Mouse (Mus musculus): ENCODE measurements around the gene Slain2. TPM values are rescaled to one million over a fixed set of nuclear protein-coding genes. Genes with fewer than 3 reads are reported as not detected.

Gene Slain2
- polyA plus RNA-seq, 1 experiment from 2014 or later, result 17.5 TPM

Other genes starting within 250 kb of the Slain2 start
- 0.07 TPM in 1 of 2 replicates, not detected in the other for gene Txk, start 161.5 kb upstream of the Slain2 start, polyA plus RNA-seq (2015; fragmentation: Nextera tagmentation; extraction: Ambion mirVana)
- gene Tec, start 45.8 kb upstream of the Slain2 start, polyA plus RNA-seq (2015; fragmentation: Nextera tagmentation; extraction: Ambion mirVana), result 4.0 and 5.1 TPM in 2 replicates
- not detected in 2 replicates for gene Gm10135, start 60.4 kb downstream of the Slain2 start, polyA plus RNA-seq (2015; fragmentation: Nextera tagmentation; extraction: Ambion mirVana)
- gene Slc10a4, start 92.6 kb downstream of the Slain2 start, polyA plus RNA-seq (2015; fragmentation: Nextera tagmentation; extraction: Ambion mirVana), result 19.4 and 28.6 TPM in 2 replicates

Data from midbrain, embryonic 13.5 days (tissue).